Mouse (Mus musculus) E14TG2a.4 (cell line): ENCODE results near the gene Abca17.

Source experiments
- H3K27me3 ChIP-seq: 2 replicates; pipeline ENCODE4 v1.6.1; 2014; ENCODE audit warnings: low read length, control low read depth; ENCODE audit not compliant: insufficient read depth
- H3K36me3 ChIP-seq: 2 replicates; pipeline ENCODE4 v1.6.1; 2014; ENCODE audit warnings: low read length, control low read depth; ENCODE audit not compliant: insufficient read depth
- H3K4me1 ChIP-seq: replicated peaks from 2 replicates; pipeline ENCODE4 v1.6.1; 2014; ENCODE audit warnings: low read depth, low read length, control low read depth
- H3K4me3 ChIP-seq: replicated peaks from 2 replicates; pipeline ENCODE4 v1.5.1; 2014; ENCODE audit warnings: mild to moderate bottlenecking, low read length
- H3K9me3 ChIP-seq: 2 replicates; pipeline ENCODE4 v1.6.1; 2014; ENCODE audit warnings: low read length, control low read depth
- CTCF ChIP-seq: conservative IDR thresholded peaks from 2 replicates; pipeline ENCODE4 v1.5.1; 2014; ENCODE audit warnings: low read length
- NANOG ChIP-seq: IDR thresholded peaks from 2 replicates; pipeline ENCODE4 v1.6.1; 2014; ENCODE audit warnings: borderline replicate concordance, low read length, mixed read lengths
- POU5F1 ChIP-seq: IDR thresholded peaks from 2 replicates; pipeline ENCODE4 v1.6.1; 2014; ENCODE audit warnings: low read length, borderline replicate concordance

Abca17 gene

DNA sequence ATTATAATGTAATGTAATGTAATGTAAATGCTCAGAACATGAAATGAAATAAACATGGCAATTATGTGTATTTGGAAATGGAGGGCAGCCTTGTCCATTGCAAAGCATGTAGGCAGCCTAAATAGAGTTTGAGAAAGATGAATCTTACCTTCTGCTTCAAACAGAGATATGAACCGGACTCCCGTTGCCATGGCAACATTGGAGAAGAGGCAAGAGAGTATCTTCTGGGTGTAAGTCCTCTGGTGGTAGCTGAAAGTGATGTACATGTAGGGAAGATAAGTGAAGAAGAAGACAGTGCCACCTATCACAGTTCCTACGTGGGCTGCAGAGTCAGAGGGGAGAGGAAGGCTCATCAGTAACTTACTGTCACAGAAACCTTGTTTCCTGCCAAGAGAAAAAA is 30.0 kb downstream of the Abca17 start:
- TF ChIP-seq NANOG (no peak), POU5F1 (no peak), CTCF (no peak)
- Histone ChIP-seq H3K27me3 (no peaks in the 10 kb centered on the region), H3K9me3 (peaks cover 20% of the 10 kb centered on the region), H3K36me3 (no peaks in the 10 kb centered on the region), H3K4me1 (no peaks in the 10 kb centered on the region), H3K4me3 (no peak overlapping the region)

DNA sequence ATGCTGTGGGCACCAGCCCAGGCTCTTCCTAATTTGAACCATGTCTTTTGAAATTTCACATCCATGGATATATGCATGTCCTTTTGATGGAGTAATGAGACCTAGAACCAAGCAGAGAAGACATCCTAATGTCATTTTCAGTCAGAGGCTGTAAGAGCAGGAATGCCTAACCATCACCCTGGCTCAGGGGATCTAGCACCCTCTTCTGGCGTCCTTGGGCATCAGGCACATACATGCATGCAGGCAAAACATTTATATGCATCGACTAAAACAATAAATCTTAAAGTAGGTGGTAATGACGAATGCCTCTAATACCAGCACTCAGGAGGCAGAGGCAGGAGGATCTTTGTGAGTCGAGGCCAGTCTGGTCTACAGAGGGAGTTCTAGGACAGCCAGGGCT is 43.4 kb downstream of the Abca17 start:
- no peaks in the 10 kb centered on the region for H3K4me1 ChIP-seq
- peak; percentile 36 for TF ChIP-seq CTCF
- no peak for TF ChIP-seq POU5F1
- no peaks in the 10 kb centered on the region for H3K9me3 ChIP-seq
- H3K27me3 ChIP-seq, result no peaks in the 10 kb centered on the region
- no peaks in the 10 kb centered on the region for H3K36me3 ChIP-seq
- H3K4me3 ChIP-seq, result no peak overlapping the region

DNA sequence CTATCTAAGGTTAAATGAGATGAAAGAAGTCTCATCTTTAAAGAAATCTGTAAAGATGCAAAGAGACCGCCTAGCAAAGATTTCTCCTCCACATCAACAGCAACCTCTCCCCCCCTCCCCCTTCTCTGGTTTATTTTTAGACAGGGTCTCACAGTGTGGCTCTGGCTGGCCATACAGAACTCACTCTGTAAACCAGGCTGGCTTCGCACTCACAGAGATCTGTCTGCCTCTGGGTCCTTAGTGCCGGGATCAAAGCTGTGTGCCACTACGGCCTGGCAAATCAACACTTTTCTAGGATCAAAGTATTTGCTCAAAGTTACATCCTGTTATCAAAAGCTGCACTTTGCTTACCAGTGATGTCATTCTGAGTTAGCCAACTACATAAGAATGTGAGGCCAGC is 50.2 kb downstream of the Abca17 start:
- Histone ChIP-seq H3K27me3 (no peaks in the 10 kb centered on the region), H3K4me3 (no peak overlapping the region), H3K36me3 (no peaks in the 10 kb centered on the region), H3K9me3 (no peaks in the 10 kb centered on the region), H3K4me1 (no peaks in the 10 kb centered on the region)
- TF ChIP-seq CTCF (no peak), NANOG (no peak), POU5F1 (no peak)

DNA sequence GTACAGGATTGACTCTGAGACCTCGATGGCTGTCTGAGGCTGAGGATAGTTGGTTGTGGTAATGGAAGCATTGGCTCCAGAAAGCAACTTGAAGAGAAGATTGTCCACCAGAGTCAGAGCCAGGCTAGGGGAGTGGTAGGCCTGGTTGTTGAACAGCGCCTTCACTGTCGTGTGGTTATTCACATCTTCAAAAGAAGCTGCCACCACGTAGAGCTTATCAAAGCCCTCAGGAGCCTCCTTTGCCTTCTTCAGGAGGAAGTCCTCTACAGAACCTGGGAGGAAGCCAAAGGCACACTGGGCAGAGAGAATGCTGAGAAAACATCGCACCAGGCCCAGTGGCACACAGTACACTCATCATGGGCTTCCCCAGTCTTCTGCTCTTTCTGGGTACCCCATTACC is 61.5 kb downstream of the Abca17 start:
- H3K27me3 ChIP-seq, result no peaks in the 10 kb centered on the region
- no peaks in the 10 kb centered on the region for H3K4me1 ChIP-seq
- H3K4me3 ChIP-seq, result no peak overlapping the region
- H3K9me3 ChIP-seq, result no peaks in the 10 kb centered on the region
- H3K36me3 ChIP-seq, result no peaks in the 10 kb centered on the region
- TF ChIP-seq POU5F1 (no peak), CTCF (no peak), NANOG (no peak)

DNA sequence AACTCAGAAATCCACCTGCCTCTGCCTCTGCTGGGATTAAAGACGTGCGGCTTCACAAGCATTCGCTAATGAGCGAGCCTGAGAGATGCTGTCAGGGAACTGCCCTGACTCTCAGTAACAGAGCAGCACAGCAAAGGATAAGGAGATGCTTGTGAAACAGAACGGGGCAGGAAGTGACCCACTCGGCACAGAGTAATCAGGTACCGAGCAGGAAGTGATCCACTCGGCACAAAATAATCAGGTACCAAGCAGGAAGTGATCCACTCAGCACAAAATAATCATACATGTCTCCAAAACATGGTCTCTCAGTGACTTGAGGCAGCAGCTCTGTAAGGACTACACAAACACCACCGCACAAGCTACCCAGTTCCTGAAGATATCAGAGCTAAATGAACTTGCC is 62.4 kb downstream of the Abca17 start:
- Histone ChIP-seq H3K36me3 (no peaks in the 10 kb centered on the region), H3K9me3 (no peaks in the 10 kb centered on the region), H3K4me1 (no peaks in the 10 kb centered on the region), H3K4me3 (no peak overlapping the region), H3K27me3 (no peaks in the 10 kb centered on the region)
- TF ChIP-seq CTCF (no peak), POU5F1 (no peak), NANOG (no peak)

DNA sequence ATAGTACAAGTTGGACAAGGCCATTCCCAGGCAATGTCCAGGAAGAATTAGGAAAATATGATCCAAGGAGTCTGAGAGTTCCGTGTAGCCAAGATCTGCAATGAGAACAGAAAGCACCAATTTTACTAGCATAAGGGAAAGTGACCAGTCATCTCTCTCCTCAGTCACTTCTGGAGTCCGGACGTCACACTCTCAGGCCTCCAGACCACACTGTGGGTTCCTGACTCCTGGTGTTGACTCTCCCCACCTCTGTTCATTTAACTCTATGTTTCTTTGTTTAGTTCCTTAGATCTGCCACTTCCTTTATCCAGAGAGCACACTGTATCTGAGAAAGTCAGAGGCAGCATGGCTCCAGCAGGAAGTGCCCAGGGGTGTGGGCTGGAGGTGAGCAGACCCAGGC is 65.2 kb downstream of the Abca17 start:
- no peak for TF ChIP-seq POU5F1
- no peak for TF ChIP-seq NANOG
- Histone ChIP-seq H3K36me3 (no peaks in the 10 kb centered on the region), H3K27me3 (no peaks in the 10 kb centered on the region), H3K4me3 (no peak overlapping the region), H3K4me1 (no peaks in the 10 kb centered on the region), H3K9me3 (peaks cover 16% of the 10 kb centered on the region)

DNA sequence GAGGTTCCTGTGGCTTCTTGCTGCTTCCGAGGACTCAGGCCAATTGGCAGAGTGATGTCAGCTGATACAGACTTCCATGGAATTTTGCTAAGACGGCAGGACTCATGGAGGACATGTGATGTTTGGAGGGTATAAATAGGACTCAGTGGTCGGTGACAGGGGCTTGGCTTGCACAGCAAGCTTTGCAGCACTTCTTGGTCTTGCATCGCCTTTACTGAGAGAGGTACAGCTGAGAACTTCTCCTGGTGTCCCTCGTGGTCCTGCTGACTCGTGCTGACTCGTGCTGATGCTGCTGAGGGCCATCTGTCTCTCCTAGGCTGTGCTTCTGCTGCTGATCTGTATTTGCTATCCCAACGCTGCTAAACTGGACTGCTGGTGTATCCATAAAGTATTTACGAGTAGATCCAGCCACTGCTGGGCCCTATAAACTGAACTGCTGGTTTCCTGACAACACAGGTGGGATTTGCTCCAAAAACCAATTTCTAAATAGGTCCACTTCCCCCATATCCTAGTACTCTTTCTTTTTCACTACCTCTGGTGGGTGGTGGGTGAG is 67.5 kb downstream of the Abca17 start:
- H3K4me3 ChIP-seq, result no peak overlapping the region

DNA sequence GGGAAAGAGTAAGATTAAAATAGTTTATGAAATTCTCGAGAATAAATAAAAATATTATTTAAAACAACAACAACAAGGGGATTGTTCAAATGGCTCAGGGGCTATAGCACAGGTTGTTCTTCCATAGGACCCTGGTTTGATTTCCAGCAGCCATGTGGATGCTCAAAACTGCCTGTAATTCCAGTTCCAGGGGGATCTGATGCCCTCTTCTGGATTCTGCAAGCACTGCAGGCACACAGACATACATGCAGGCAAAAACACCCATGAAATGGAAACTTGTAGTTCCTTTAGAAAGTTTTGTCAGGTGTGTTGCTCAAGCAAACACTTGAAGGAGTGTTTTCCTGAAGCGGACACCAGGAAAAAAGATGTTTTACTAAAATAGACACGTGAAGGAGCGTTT is 68.2 kb downstream of the Abca17 start:
- no peaks in the 10 kb centered on the region for H3K4me1 ChIP-seq
- H3K27me3 ChIP-seq, result no peaks in the 10 kb centered on the region
- H3K36me3 ChIP-seq, result no peaks in the 10 kb centered on the region
- no peak overlapping the region for H3K4me3 ChIP-seq
- TF ChIP-seq CTCF (0 out of 2 replicates have a peak, but pooled peaks have one; percentile 6), POU5F1 (no peak)
- peaks cover 46% of the 10 kb centered on the region for H3K9me3 ChIP-seq

More for the DNA sequence above, 67.5 kb downstream of the Abca17 start:
- no peak for TF ChIP-seq CTCF
- no peak for TF ChIP-seq POU5F1
- no peak for TF ChIP-seq NANOG
- peaks cover 39% of the 10 kb centered on the region for H3K9me3 ChIP-seq
- H3K36me3 ChIP-seq, result no peaks in the 10 kb centered on the region
- no peaks in the 10 kb centered on the region for H3K27me3 ChIP-seq
- no peaks in the 10 kb centered on the region for H3K4me1 ChIP-seq

DNA sequence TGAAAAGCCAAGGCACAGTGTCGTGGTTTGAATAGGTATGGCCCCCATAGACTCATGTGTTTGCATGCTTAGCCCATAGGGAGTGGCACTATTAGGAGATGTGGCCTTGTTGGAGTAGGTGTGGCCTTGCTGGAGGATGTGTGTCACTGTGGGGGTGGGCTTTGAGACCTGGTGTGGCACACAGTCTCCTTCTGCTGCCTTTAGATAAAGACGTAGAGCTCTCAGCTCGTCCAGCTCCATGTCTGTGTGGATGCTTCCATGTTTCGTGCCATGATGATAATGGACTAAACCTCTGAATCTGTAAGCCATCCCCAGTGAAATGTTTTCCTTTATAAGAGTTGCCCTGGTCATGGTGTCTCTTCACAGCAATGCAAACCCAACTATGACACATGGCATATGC is 71.0 kb downstream of the Abca17 start:
- H3K4me3 ChIP-seq, result no peak overlapping the region; the same call in 1 of the 2 replicates
- no peaks in the 10 kb centered on the region for H3K36me3 ChIP-seq
- TF ChIP-seq POU5F1 (no peak), CTCF (no peak), NANOG (no peak)
- H3K4me1 ChIP-seq, result no peaks in the 10 kb centered on the region
- peaks cover 73% of the 10 kb centered on the region for H3K9me3 ChIP-seq
- no peaks in the 10 kb centered on the region for H3K27me3 ChIP-seq
